Mouse (Mus musculus) ES-Bruce4 (cell line): ENCODE measurements at regions not wholly inside any gene's neighbourhood (a gene's known extent, or its start where the extent isn't known, plus 50 kb on each side); places are given as distances from the start of the nearest gene placed in this dataset.

Experiments used
- CTCF ChIP-seq: IDR thresholded peaks from one replicate; pipeline ENCODE4 v1.8.1; 2011; ENCODE audit warnings: low read depth, low read length
- EP300 ChIP-seq: IDR thresholded peaks from 2 replicates; pipeline ENCODE4 v1.6.1; 2011; ENCODE audit warnings: low read depth, low read length; ENCODE audit not compliant: insufficient read depth
- POLR2A ChIP-seq: IDR thresholded peaks from one replicate; pipeline ENCODE4 v1.8.1; 2011; ENCODE audit warnings: low read length; ENCODE audit not compliant: insufficient read depth

- no peak for TF ChIP-seq POLR2A
- TF ChIP-seq CTCF = no peak
- no peak for TF ChIP-seq EP300
Measured at GRCm38 (mm10) chr11:44348308-44348707, 51.6 kb upstream of the Il12b start.
